Mouse (Mus musculus): ENCODE results near the gene Fbrsl1.

- TF ChIP-seq GATA1 (IDR thresholded peaks at IDR 0.05; ENCODE audit: low read length) (no peak), TAL1 (IDR thresholded peaks at IDR 0.05; ENCODE audit: low read length) (no peak)
Measured at GRCm38 (mm10) chr5:110330508-110330907, 117.8 kb downstream of the Fbrsl1 start.
